Mouse (Mus musculus) gastrocnemius, postnatal 36 days (tissue): ENCODE data around the gene Lcn2. TPM values are rescaled to one million over a fixed set of nuclear protein-coding genes. Genes with fewer than 3 reads are reported as not detected.
A peak's percentile ranks its signal among the peaks of the same experiment; 100 is the strongest.

Experiments used
- DNase-seq, 2 experiments: peaks; one replicate each; pipeline ENCODE4 v3.0.0; 2022
- intact Hi-C: fragments of 180-260 bp; cut with DNase I; formaldehyde crosslinking; loops from one replicate; pipeline ENCODE4 v1.15.1; 2025
- long read RNA-seq, 2 experiments: library from polyadenylated mRNA; stranded (forward); transcript quantifications; one replicate each; pipeline ENCODE4 v2.0.0; 2021
- total RNA-seq, 2 experiments: library from RNA; stranded (reverse); gene quantifications; 2 replicates each; pipeline ENCODE4 v1.2.3; 2021

The Lcn2 gene
- total RNA-seq: 1 to 10 TPM; 1.4 to 3.7 TPM
- long read RNA-seq, experiment 1, partial matches to known transcripts: 0 of 2 reads
- long read RNA-seq, experiment 1, other reads (novel, unspliced or antisense): 0 of 2 reads
- long read RNA-seq, experiment 2, partial matches to known transcripts: 0 of 1 reads
- long read RNA-seq, experiment 2, other reads (novel, unspliced or antisense): 0 of 1 reads

DNA sequence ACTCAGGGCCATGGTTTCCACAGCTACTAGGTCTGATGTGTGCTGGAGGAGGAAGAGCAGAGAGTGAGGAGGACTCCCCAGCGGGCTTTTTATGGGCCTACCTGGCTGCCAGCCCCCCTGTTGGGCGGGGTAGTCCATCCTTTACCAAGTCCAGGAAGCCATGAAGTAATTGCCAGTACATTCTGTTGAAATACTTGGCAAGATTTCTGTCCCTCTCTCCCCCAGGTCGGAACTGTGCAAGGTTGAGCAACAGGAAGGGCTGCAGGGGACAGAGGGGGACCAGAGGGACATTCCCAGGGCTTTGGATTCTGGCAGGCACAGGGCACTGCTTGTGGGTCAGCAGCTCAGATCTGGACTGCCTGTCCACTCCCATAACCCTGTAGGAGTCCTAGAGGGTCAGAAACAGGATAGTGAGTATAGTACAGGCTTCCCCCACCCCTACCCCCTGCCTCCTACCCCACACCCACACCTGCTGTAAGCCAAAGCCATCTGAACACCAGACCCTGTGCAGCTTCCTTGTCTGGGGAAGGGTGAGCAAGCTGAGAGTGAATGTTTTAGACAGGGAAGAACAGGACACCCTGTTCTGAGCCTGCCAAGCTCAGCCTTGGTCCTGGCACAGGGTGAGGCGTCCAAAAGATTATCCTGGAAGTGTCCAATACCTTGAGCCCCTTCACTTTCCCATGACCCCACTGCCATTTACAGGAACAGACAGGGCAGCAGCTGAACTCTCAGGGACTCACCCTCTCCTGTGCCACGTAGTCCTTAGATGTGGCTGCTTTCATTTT is at the start of gene Lcn2:
Gene Lcn2, minus strand, starts transcription at position 547 of the 785 bp plus-strand sequence.
- no peak for DNase-seq
- intact Hi-C loops: no loop called here

DNA sequence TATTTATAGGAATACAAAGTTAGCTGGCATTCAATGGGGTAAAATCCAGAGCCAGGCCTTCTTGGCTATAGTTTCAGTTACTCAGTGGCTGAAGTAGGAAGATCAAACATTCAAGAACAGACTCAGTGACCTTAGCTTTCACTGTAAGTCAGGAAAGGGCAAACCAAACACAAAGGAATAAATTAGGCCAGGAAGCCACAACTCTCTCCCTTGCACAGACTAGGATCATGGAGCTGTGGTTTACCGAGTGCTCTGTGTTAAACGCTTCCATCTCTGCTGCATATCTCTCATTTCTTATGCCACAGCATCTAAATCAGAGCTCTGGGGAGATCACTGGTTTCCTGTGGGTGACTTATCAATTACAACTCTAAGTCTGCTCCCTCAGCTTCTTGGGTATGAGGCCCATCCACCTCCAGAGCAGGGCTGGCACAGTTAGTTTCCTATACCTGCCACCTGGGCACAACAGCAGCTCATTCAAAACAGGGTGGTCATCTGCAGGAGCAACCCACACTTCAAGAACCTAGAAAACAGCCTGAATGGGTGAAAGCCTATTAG is 49.6 kb upstream of the Lcn2 start:
- intact Hi-C loops: no loop called here
- DNase-seq: no peak

DNA sequence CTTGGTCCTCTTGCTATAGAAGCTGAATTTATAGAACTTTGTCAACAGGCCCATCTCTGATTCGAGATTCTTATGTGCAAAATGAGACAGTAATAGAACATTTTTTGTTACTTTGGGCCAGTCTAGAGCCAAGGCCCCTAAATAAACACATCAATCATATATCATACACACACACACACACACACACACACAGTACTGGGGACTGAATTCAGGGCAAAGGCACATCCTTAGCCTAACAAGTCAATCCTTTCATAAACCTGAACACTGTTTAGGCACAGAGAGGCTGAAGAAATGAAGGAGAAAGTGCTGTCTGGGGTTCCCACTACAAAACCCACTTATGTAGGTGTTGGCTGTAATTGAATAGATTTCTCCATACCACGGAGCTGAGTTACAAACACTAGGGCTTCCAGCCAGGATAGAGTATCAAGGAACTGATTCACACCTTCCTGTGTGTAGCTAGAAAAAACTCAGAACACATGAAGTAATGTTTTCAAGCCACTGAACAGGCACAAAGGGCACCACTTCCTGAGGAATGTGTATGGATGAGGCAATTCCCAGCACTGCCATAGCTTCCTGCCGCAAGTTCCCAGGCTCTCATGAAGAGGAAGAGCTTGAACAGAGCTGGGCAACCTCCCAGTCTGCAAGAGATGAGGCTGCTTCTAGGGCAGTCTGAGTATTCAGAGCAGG is 48.8 kb upstream of the Lcn2 start:
- DNase-seq: no peak
- intact Hi-C loops: no loop called here

DNA sequence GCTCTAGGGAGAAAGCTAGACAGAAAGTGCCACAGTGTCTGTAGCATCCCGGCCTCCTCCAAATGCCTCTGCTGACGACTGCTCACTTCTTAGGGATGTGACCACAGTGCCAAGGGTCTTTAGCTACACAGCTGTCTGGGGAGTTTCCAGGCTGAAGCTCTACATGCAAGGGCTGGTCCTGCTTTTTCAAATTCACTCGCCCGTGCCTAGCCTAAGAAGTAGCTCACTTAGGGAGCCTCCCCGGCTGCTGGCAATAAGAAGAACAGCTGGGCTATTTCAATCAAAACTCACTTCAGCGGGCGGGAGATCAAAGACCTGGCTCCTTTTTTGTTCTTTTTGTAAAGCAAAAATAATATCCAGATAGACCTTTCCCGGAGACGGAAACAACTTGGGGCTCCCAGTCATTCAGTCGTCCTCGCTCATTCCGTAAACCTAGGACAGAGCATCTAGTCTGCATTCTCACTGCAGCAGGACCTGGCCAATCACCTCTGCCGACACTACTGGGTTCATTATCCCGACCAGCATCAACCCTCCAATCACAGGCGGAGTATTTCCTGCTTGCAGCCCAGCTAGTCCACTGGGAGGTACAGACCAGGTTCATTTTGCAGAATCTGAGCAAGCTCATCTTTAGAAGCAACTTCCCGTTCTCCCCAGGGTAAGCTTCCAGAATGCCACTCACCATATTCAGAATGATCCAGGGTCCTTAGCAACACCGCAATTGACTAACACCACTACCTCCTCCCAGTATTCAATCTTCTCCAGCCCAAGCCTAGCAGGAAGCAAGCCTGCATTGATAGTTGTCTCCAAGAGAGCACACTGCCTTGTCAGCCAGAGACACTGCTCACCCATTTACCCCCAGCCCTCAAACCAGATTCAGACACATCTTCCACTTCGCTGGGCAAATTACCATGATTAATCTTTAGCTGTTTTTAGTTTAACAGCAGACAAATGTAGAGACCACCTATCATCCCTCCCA is 42.9 kb upstream of the Lcn2 start:
- peak; percentile 64 to 65 for DNase-seq
- intact Hi-C loops: loop anchor here (2.0 kb wide), 1 partner anchor 16 kb away; no protein-coding TSS in a partner anchor

DNA sequence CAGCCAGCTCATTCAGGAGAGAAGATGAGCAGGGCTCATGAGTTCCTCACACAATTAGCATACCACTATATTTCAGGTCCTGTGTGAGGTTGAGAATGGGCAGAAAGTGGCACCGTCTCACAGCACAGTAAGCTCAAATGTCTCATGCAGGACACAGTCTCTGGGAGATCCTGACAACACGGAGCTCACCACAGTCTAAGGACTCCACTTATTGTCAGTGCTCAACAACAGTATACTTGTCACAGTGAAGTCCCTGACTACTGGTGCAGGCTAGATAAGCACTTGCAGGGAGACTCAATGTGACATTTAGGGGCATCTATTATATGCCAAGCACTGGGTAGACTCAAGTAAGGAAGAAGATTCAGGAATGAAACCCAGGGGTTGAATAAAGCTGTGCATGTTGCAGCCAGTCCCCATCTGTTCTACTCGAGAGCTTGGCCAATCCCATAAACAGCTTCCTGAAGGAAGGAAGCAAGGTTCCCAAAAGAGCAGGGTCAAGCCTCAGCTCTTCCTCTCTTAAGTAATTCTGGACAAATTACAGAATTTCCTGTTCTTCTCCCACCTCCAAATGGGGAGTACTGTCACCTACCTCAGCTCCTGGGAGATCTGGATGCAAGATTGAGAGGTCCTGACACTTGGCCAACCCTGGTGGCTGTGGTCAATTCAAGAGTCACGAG is 41.3 kb upstream of the Lcn2 start:
- no peak for DNase-seq
- intact Hi-C loops: no loop called here

DNA sequence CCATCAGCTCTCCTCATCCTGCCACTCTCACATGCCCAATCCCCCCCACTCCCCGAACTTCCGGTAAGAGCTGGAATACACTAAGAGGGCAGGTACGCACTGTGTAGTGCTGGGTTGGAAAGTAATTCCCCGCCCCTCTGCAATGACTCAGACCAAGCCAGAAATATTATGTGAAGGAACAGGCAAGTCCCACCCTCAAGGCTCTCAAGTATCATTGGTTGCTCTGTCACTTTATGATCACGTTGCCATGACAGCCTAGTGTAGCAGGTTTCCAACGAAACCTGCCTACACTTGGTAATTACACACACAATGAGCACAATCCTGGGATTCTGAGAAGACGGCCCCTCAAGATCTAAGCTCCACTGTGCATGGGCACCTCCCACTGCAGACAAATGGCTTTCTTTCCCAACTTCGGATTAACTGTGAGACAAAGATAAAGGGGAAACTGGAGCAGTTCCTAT is 40.2 kb upstream of the Lcn2 start:
- no peak for DNase-seq
- intact Hi-C loops: no loop called here

DNA sequence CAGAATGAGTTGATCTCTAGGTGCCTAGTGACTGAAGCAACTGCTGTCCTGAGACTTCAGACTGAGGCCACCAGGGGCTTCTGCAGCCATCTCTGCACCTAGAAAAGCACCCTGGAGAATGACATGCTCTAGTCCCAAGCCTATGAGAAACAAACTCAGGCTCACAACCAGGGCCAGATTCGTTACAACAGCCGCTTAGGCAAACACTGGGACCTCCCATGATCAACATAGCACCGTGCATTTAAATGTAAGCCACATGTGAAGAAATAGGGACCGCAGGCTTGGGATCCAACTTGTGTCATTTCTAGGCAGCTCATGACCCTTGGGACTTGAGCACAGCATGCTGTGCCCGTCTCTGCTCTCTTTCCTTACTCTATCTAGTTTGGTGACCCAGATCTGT is 39.7 kb upstream of the Lcn2 start:
- no peak for DNase-seq
- intact Hi-C loops: no loop called here

DNA sequence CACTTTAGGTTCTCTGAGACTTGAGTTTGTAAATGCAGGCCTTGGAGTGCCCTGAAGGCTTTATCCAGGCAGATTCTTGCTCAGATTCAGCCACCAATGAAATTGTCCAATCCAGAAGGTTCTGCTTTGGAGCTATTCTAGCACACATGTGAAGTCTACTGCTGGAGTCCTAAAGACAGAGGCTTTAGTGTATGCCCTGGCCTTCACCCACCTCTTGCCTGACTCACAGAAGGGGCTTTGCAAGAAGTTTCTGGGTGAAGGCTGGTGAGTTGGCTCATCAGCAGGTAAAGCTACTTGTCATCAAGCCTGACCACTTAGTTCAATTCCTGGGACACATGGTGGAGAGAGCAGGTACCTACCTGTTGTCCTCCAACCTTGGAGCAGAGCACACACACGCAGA is 38.1 kb upstream of the Lcn2 start:
- intact Hi-C loops: no loop called here
- DNase-seq: no peak

DNA sequence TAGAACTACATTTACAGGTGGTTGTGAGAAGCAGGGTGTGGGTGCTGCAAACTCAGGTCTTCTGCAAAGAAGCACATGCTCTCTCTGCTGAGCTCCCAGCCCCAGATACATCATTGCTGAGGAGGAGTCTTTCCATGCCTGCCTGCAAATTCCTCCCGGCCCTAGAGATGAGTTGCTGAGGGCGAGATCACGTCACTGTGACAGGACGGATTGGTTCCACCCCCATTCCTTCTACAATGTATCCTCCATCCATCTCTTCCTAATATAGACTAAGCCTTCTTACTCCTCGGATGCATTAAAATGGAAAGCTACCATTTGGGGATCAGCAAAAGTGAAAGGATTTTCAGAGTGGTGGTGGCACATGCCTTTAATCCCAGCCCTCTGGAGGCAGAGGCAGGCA is 37.5 kb upstream of the Lcn2 start:
- intact Hi-C loops: no loop called here
- no peak for DNase-seq

DNA sequence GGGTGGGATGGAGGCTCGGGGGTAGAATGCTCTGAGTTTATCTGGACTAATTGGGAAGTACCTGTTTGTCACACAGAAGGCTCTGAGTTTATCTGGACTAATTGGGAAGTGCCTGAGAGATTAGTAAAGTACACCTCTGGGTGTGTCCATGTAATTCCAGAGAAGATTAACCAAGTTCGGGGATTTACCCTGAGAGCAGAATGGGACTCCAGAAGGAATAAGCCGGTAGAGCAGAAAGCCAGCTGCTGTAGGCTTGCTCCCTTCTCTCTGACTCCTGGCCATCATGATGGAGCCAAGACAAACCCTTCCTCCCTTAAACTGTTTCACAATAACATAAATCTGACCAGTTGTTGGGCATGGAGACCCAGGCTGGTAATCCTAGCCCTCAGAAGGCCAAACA is 36.7 kb upstream of the Lcn2 start:
- no peak for DNase-seq
- intact Hi-C loops: no loop called here

DNA sequence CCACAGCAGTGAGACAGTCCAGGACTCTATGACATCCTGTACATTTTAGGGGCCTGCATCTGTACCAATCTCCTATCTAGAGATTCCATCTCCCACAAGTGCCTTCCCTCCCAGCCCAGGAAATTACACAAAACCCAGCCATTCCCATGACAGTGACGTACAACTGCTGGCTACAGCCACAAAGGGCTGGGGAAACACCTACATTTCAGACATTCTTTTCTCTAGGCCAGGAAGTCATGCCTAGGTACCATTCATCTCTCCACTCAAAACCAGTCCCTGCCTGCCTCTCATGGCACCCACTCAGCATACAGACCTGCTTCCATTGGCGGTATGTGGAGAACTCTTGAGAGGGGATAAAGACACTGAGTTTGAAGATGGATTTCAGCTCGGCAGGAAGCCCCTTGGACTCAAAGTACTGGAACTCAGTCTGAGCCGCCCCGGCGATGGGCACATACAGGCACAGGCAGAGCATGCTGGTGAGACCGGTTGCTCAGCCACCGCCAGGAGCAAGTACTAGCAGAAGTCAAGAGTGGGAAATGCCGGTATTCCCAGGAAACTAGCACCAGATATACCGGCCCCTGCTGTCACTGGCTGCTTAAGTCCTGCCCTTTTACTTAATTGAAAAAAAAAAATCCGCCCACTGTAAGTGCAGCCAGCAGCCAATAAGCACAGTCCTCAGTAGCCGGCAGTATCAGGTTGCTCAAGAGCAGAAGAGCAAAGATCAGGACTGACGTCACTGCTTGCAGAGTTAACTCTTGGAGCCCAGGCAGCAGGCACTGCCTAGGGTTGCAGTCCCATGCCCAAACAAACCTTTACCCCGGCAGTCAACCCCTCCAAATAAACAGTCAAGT is 35.7 kb upstream of the Lcn2 start:
- intact Hi-C loops: no loop called here
- DNase-seq: peak in 1 of 2 experiments; percentile 57

DNA sequence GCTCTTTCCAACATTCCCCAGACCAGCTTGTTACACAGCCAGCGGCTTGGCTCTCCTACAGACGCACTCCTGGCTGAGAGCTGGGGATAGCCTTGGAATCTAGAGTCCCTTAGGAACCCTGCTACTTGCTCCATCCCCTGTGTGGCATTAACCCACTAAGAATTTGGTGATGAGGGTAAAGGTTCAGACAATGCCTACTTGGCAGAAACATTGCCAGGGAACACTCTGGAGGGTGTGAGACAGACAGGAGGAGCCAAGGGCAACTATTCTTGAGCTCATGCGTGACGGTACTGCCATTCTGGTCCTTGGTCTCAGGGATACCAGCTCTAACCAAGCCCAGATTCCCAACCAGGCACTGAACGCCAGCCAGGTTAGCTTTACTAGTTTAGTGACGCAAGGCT is 33.8 kb upstream of the Lcn2 start:
- peak in 1 of 2 experiments; percentile 40 for DNase-seq
- intact Hi-C loops: no loop called here

DNA sequence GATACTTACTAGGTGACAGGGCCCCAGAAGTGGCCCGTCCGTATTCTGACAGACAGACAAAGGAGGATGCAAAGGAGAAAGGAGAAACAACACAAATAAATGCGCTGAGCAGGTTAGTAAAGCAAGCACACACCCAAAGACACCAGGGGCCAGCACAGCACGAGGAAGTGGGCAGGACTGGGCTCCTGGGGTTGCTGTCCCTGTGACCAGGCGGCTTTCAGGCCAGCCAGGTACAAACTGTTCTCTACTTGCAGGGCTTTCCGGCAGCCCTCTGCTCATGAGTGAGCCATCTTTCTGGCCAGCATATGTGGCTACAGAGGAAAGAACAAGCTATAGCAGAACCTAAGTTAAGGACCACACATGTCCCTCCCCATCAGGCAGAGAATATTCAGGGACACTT is 32.6 kb upstream of the Lcn2 start:
- intact Hi-C loops: no loop called here
- DNase-seq: no peak

DNA sequence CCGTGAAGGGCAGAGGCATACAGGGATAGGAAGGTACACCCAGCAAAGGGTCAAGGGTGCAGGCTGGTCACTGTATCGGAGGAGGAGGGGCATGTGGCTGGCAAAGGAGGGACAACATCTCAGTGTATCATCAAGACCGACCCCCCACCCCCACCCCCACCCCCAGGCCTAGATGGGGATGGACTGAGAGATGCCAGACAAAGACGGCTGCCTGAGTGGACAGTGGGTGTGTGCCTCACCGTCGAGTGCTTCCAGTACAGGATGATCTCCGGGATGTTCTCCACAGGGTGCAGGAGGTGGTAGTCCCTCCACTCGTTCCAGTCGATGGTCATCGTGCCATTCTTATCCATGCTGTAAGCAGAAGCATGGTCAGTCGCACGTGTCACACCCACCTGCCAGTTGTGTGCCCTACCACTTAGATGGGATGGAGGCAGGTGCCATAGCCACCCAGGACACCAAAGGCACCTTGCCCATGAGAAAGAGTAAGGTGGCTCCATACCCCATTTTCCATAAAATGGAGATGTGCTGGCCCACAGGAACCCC is 32.1 kb upstream of the Lcn2 start:
- intact Hi-C loops: no loop called here
- no peak for DNase-seq

DNA sequence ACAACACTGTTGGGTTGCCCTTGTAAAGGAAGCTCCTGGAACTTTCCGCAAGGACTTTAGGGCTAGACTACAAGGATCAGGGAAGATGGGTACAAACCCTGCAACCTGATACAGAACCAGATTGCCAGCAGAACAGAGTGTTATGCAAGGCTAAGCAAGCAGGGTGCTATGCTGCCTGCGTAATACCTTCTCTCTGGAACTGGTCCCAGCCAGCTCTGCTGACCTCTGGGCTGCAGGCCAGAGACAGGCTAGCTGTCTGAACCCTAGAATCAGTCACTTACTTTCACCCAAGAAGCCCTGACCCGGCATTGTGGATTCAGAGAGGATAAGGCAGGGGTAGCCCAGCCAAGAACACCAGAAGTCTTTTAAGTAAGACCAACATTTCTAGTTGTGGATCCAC is 31.3 kb upstream of the Lcn2 start:
- peak; percentile 78 to 82 for DNase-seq
- intact Hi-C loops: no loop called here

DNA sequence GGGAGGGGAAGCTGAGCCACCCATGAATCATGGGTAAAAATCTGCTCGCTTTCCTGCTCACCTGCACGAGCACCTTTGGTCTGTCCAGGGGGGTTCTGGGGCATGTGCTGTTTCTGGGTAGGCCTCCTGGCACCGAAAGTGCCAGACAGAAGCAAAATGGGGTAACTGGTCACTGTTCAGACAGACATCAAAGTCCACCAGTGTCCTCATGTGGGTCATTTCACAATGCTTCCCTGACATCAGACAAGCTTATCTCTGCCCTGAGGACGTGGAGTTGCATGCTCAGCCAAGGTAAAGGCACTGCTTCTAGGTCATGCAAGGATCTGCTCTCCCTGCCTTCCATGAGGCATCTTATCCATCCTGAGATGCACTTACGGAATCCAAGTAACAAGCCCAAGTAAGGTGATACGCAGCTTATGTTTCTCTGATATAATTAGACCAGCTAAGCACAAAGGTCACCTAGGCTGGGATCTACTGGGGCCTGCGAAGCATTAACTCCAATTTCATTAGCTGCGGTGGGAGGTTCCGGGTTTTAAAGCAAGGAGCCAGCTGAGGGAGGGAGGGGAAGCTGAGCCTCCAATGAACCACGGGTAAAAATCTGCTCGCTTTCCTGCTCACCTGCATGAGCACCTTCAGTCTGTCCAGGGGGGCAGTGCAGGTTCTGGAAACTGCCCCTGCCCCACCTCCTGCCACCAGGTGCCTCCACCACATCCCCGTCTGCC is 30.5 kb upstream of the Lcn2 start:
- intact Hi-C loops: no loop called here
- DNase-seq: no peak

DNA sequence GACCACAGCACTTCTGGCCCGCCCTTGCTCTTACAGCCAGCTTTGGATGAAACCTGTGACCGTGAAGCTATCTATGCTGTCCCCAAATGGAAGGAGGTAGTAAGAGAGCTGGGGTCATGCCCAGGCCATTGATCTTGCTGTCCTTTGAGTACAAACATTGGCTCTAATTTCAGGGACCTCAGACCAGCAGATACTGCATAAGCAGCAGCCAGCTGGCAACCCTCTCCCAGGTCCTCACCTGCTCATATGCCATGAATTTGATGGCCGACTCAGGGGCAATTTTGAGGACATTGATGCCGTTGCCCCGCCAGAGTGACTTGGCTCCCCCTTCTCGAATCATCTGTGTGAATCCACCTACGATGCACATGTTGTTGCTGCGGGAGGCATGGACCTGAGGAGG is 29.4 kb upstream of the Lcn2 start:
- intact Hi-C loops: no loop called here
- DNase-seq: peak in 1 of 2 experiments; percentile 46

DNA sequence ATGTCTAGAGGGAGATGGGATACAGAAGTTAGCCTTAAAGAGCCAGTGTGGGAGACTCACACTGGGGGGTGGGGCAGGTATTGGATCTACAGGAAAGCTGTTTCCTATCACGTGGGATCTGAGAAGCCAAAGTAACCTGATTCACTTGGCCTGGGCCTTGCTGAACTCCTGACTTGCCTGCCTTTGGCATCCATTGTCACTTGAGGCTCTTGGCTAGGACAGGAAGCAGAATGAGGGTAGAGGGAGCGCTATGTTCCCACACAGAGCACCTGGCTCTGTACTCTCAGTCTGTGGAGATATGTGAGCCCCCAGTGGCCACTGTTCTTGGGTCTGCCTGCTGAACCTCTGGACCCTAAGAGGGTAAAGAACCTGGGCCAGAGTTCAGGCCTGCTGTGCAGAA is 28.5 kb upstream of the Lcn2 start:
- intact Hi-C loops: no loop called here
- peak in 1 of 2 experiments; percentile 18 for DNase-seq
